Mouse (Mus musculus): Measurements from ENCODE around the gene Slc38a3.

DNA sequence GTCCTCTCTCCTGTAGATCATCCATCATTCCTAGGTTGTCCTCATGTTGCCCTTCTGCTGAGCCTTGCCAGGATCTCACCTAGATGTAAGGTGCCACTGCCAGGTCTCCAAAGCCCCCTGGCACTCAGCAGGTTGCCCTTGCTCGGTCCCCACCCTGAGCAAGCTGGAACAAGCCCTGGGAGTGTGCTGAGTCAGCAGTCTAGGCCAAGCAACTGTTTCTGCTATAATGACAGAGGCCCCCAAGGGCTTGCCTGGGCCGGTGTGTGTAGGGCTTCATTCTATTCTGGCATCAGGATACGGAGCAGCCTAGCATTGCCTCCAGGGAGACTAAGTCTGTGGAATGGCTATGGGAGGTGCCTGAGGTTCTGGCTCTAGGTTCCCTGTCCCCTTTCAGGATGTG, 8.6 kb downstream of the Slc38a3 start:
- TF ChIP-seq FLI1 (IDR thresholded peaks at IDR 0.05; ENCODE audit: low read length), result no peak
- TF ChIP-seq GATA1 (IDR thresholded peaks at IDR 0.05; ENCODE audit: borderline replicate concordance, low read length), result no peak

All from megakaryocyte, embryonic 14.5 days (primary cell).